Mouse (Mus musculus) intestine, postnatal 0 days (tissue): ENCODE measurements at regions not wholly inside any gene's neighbourhood (a gene's known extent, or its start where the extent isn't known, plus 50 kb on each side); places are given as distances from the start of the nearest gene placed in this dataset.

Source experiments
- ATAC-seq: fragments of 200-750 bp; cut with Nextera tagmentation; 2 replicates; pipeline ENCODE4 v1.8.0; 2017; ENCODE audit warnings: mild to moderate bottlenecking, moderate TSS enrichment, moderate library complexity
- H3K27ac ChIP-seq: fragments of 300-500 bp; sonication (generic); 2 replicates; pipeline ENCODE4 v1.5.1; 2014; ENCODE audit warnings: mild to moderate bottlenecking, low read depth, low read length, moderate library complexity
- H3K27me3 ChIP-seq: fragments of 300-500 bp; sonication (generic); replicated peaks from 2 replicates; pipeline ENCODE4 v1.6.1; 2014; ENCODE audit warnings: low read length, mixed read lengths; ENCODE audit not compliant: control insufficient read depth, insufficient read depth
- H3K36me3 ChIP-seq: fragments of 300-500 bp; sonication (generic); 2 replicates; pipeline ENCODE4 v1.6.1; 2014; ENCODE audit warnings: mild to moderate bottlenecking, moderate library complexity; ENCODE audit not compliant: control insufficient read depth, insufficient read depth
- H3K4me1 ChIP-seq: fragments of 300-500 bp; sonication (generic); replicated peaks from 2 replicates; pipeline ENCODE4 v1.6.1; 2014; ENCODE audit warnings: antibody characterized with exemption, low read length, mixed read lengths; ENCODE audit not compliant: control insufficient read depth, insufficient read depth
- H3K4me2 ChIP-seq: fragments of 300-500 bp; sonication (generic); replicated peaks from 2 replicates; pipeline ENCODE4 v1.6.1; 2014; ENCODE audit warnings: low read depth, mild to moderate bottlenecking, moderate library complexity
- H3K4me3 ChIP-seq: fragments of 300-500 bp; sonication (generic); 2 replicates; pipeline ENCODE4 v1.5.1; 2014; ENCODE audit warnings: low read depth, low read length
- H3K9ac ChIP-seq: fragments of 300-500 bp; sonication (generic); 2 replicates; pipeline ENCODE4 v1.6.1; 2014; ENCODE audit warnings: mild to moderate bottlenecking, low read depth, low read length
- H3K9me3 ChIP-seq: fragments of 300-500 bp; sonication (generic); 2 replicates; pipeline ENCODE4 v1.6.1; 2016; ENCODE audit warnings: mixed run types; ENCODE audit not compliant: control insufficient read depth
- CTCF ChIP-seq: sonication (generic); IDR thresholded peaks from 2 replicates; pipeline ENCODE4 v1.5.1; 2016; ENCODE audit warnings: low read depth, mild to moderate bottlenecking, control low read depth, antibody characterized with exemption, moderate library complexity
- WGBS: fragments of 180-500 bp; shearing (Covaris S2); extraction: QIAGEN DNeasy Blood & Tissue Kit; methylation state at CpG from one replicate; pipeline ENCODE4 v1.1.7; 2014; 5-methylcytosine and 5-hydroxymethylcytosine counted together

- no peaks in the 10 kb centered on the region for H3K4me1 ChIP-seq
- no peaks in the 10 kb centered on the region for H3K27me3 ChIP-seq
- no peak overlapping the region for H3K9ac ChIP-seq
- no peaks in the 10 kb centered on the region for H3K36me3 ChIP-seq
- TF ChIP-seq CTCF = no peak
- no peak overlapping the region for H3K27ac ChIP-seq
- H3K4me2 ChIP-seq = no peak overlapping the region
- no peak for ATAC-seq
- no peaks in the 10 kb centered on the region for H3K9me3 ChIP-seq
- WGBS = 63% methylated on average over 2 of the region's 2 CpGs
- H3K4me3 ChIP-seq = no peak overlapping the region
Observed at GRCm38 (mm10) chr7:64081618-64082017, 72.0 kb upstream of the Trpm1 start.

- Histone ChIP-seq H3K4me1 (no peaks in the 10 kb centered on the region), H3K27me3 (no peaks in the 10 kb centered on the region)
- WGBS = 88% methylated on average over 2 of the region's 2 CpGs
Observed at GRCm38 (mm10) chr7:64081019-64081418, 72.6 kb upstream of the Trpm1 start.

GRCm38 (mm10) chr7:64079301-64079700 is 74.3 kb upstream of the Trpm1 start:
- H3K36me3 ChIP-seq = no peaks in the 10 kb centered on the region
- H3K4me2 ChIP-seq = no peak overlapping the region
- H3K4me1 ChIP-seq = no peaks in the 10 kb centered on the region
- no peak overlapping the region for H3K27ac ChIP-seq
- no peak for ATAC-seq
- TF ChIP-seq CTCF = no peak
- H3K27me3 ChIP-seq = no peaks in the 10 kb centered on the region
- H3K4me3 ChIP-seq = no peak overlapping the region
- 82% methylated on average over 3 of the region's 3 CpGs for WGBS
- no peak overlapping the region for H3K9ac ChIP-seq
- H3K9me3 ChIP-seq = no peaks in the 10 kb centered on the region

More at GRCm38 (mm10) chr7:64081019-64081418, 72.6 kb upstream of the Trpm1 start:
- Histone ChIP-seq H3K4me2 (no peak overlapping the region), H3K27ac (no peak overlapping the region), H3K36me3 (no peaks in the 10 kb centered on the region), H3K4me3 (no peak overlapping the region), H3K9ac (no peak overlapping the region), H3K9me3 (no peaks in the 10 kb centered on the region)
- no peak for ATAC-seq
- no peak for TF ChIP-seq CTCF

GRCm38 (mm10) chr7:64078646-64079045 is 75.0 kb upstream of the Trpm1 start:
- Histone ChIP-seq H3K36me3 (no peaks in the 10 kb centered on the region), H3K27ac (no peak overlapping the region), H3K27me3 (no peaks in the 10 kb centered on the region), H3K9me3 (no peaks in the 10 kb centered on the region), H3K4me1 (no peaks in the 10 kb centered on the region), H3K4me3 (no peak overlapping the region), H3K9ac (no peak overlapping the region), H3K4me2 (no peak overlapping the region)
- TF ChIP-seq CTCF = no peak
- 77% methylated on average over 1 of the region's 1 CpGs for WGBS
- no peak for ATAC-seq

- Histone ChIP-seq H3K27ac (no peak overlapping the region), H3K36me3 (no peaks in the 10 kb centered on the region), H3K9ac (no peak overlapping the region), H3K4me2 (no peak overlapping the region), H3K4me3 (no peak overlapping the region), H3K27me3 (no peaks in the 10 kb centered on the region), H3K4me1 (no peaks in the 10 kb centered on the region), H3K9me3 (no peaks in the 10 kb centered on the region)
- ATAC-seq = no peak
- peak; percentile 56 for TF ChIP-seq CTCF
- 67% methylated on average over 4 of the region's 4 CpGs for WGBS
Observed at GRCm38 (mm10) chr7:64077526-64077925, 76.1 kb upstream of the Trpm1 start.

- WGBS = 84% methylated on average over 4 of the region's 4 CpGs
- Histone ChIP-seq H3K4me1 (no peaks in the 10 kb centered on the region), H3K9me3 (no peaks in the 10 kb centered on the region), H3K4me2 (no peak overlapping the region), H3K9ac (no peak overlapping the region), H3K27ac (no peak overlapping the region), H3K27me3 (no peaks in the 10 kb centered on the region), H3K36me3 (no peaks in the 10 kb centered on the region), H3K4me3 (no peak overlapping the region)
- TF ChIP-seq CTCF = no peak
- ATAC-seq = no peak
Observed at GRCm38 (mm10) chr7:64076764-64077360, 76.8 kb upstream of the Trpm1 start.

- no peaks in the 10 kb centered on the region for H3K4me1 ChIP-seq
- H3K36me3 ChIP-seq = no peaks in the 10 kb centered on the region
- no peak overlapping the region for H3K27ac ChIP-seq
- H3K4me2 ChIP-seq = no peak overlapping the region
- no peak for ATAC-seq
- no peaks in the 10 kb centered on the region for H3K27me3 ChIP-seq
- WGBS = 86% methylated on average over 1 of the region's 1 CpGs
- no peaks in the 10 kb centered on the region for H3K9me3 ChIP-seq
- TF ChIP-seq CTCF = no peak
- H3K9ac ChIP-seq = no peak overlapping the region
- no peak overlapping the region for H3K4me3 ChIP-seq
Observed at GRCm38 (mm10) chr7:64075696-64076313, 77.8 kb upstream of the Trpm1 start.
